Mouse (Mus musculus) kidney, adult 2 months (tissue): ENCODE data around the gene Lekr1.

Source experiments
- CTCF ChIP-seq: fragments of 200-500 bp; conservative IDR thresholded peaks from 2 replicates; pipeline ENCODE4 v1.5.1; 2011; ENCODE audit warnings: low read depth, mild to moderate bottlenecking, control low read depth, low read length, moderate library complexity, mixed read lengths; ENCODE audit not compliant: insufficient read depth, insufficient read length
- POLR2A ChIP-seq: fragments of 200-500 bp; IDR thresholded peaks from one replicate; pipeline ENCODE4 v1.6.1; 2011; ENCODE audit warnings: low read depth, low read length, control low read depth

DNA sequence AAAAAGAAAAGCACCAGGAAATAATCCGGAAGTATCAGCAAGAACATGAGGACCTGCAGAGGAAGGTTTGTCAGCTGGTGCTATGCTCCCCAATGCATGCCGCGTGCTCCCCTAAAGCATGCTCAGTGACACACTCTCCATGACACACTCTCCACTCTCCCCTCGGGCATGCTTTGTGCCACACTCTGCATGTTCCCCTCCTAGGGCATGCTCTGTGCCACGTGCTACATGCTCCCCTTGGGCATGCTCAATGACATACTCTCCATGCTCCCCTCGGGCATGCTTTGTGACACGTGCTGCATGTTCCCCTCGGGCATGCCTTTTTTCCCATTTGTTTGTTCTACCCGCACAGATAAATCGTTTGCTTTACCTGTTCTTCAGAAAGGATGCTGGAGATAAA, 150.0 kb downstream of the Lekr1 start:
- no peak for TF ChIP-seq CTCF
- TF ChIP-seq POLR2A = no peak
